Mouse (Mus musculus) stomach, embryonic 14.5 days (tissue): ENCODE measurements around the gene Bin2. TPM values are rescaled to one million over a fixed set of nuclear protein-coding genes. Genes with fewer than 3 reads are reported as not detected.

Experiments used
- ATAC-seq: fragments of 200-750 bp; cut with Nextera tagmentation; 2 replicates; pipeline ENCODE4 v1.8.0; 2017; ENCODE audit warnings: low read depth, moderate TSS enrichment; ENCODE audit not compliant: insufficient number of reproducible peaks, insufficient read depth, low FRiP score
- H3K27ac ChIP-seq: fragments of 300-500 bp; sonication (generic); 2 replicates; pipeline ENCODE4 v1.5.1; 2014; ENCODE audit warnings: mild to moderate bottlenecking, low read length, moderate library complexity, mixed read lengths
- H3K27me3 ChIP-seq: fragments of 300-500 bp; sonication (generic); 2 replicates; pipeline ENCODE4 v1.6.1; 2014; ENCODE audit warnings: low read length, control low read depth, mixed read lengths; ENCODE audit not compliant: control insufficient read depth, insufficient read depth
- H3K36me3 ChIP-seq: fragments of 300-500 bp; sonication (generic); 2 replicates; pipeline ENCODE4 v1.6.1; 2014; ENCODE audit warnings: mild to moderate bottlenecking, control low read depth, low read length, moderate library complexity, mixed read lengths; ENCODE audit not compliant: control insufficient read depth, insufficient read depth
- H3K4me1 ChIP-seq: fragments of 300-500 bp; sonication (generic); 2 replicates; pipeline ENCODE4 v1.6.1; 2014; ENCODE audit warnings: low read length, control low read depth, mixed read lengths; ENCODE audit not compliant: control insufficient read depth, insufficient read depth
- H3K4me2 ChIP-seq: fragments of 300-500 bp; sonication (generic); replicated peaks from 2 replicates; pipeline ENCODE4 v1.6.1; 2014; ENCODE audit warnings: low read depth, low read length, control low read depth
- H3K4me3 ChIP-seq: fragments of 300-500 bp; sonication (generic); 2 replicates; pipeline ENCODE4 v1.5.1; 2014; ENCODE audit warnings: low read depth, low read length, control low read depth
- H3K9ac ChIP-seq: fragments of 300-500 bp; sonication (generic); replicated peaks from 2 replicates; pipeline ENCODE4 v1.6.1; 2014; ENCODE audit warnings: low read depth, mild to moderate bottlenecking, control low read depth, low read length, moderate library complexity, mixed read lengths
- H3K9me3 ChIP-seq: fragments of 300-500 bp; sonication (generic); 2 replicates; pipeline ENCODE4 v1.6.1; 2016; ENCODE audit warnings: low read depth, low read length, control low read depth; ENCODE audit not compliant: control insufficient read depth
- WGBS: fragments of 180-500 bp; shearing (Covaris S2); extraction: QIAGEN DNeasy Blood & Tissue Kit; methylation state at CpG from one replicate; pipeline ENCODE4 v1.1.7; 2014; 5-methylcytosine and 5-hydroxymethylcytosine counted together
- polyA plus RNA-seq: library from polyadenylated mRNA; unstranded; fragments of >200 nt; fragmentation: Nextera tagmentation; extraction: Ambion mirVana; gene quantifications from 2 replicates; pipeline ENCODE4 v1.2.1, GENCODE M21; 2014

The Bin2 gene
- polyA plus RNA-seq, 1 experiment from 2014 or later: 6.6 TPM

DNA sequence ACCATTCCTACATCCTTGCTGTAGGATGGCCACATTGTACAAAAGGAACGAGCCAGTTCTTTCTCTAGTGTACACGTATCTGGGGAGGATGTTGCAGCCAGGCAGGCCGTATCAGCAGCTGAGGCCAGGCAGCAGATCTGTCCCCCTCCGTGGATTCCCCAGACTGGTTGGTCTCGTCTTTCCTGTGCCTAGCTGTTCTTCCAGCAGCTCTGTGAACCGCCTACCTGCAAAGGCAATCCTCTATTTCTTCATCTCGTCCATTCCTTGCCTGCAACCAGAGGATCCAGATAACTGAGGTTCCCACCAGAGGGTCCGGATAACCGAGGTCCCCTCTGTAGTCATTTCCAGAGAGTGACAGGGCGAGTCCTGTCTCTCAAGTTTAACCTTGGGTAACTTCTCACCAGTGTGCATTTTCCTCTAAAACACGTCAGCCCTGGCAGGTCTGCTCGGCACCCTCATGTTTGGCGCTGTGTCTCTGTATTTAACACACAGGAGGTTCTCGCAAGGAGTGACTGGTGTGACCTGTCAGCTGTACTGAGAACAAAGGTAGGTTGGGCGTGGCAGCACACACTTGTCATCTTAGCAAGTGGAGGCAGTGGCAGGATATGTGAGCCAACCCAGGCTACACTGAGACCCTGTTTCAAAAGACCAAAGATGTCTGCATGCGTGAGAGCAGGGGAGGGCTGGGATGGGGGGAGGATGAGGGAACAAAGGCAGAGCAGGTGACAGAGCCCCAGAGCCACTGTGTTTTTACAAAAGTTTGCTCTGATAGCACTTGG lies 29.2 kb downstream of the Bin2 start:
- 62% methylated on average over 16 of the region's 16 CpGs for WGBS

DNA sequence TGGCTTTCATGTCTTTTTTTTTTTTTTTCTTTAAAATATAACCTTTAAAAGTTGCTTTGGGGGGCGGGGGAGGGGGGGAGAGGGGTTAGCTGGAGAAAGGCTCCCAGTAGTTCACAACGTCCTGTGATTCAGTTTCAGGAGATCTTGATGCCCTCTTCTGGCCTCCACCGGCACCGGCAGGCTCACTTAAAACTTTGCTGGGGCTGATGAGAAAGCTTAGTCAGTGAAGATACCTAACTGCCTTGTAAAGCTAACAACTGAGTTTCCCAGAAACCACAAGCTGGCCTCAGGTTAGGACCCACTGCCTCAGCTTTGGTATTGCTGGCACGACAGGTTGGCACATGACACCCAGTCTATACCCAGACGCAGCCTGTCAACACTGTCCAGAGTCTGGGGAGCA lies 31.7 kb downstream of the Bin2 start:
- no peak for ATAC-seq
- Histone ChIP-seq H3K4me1 (no peaks in the 10 kb centered on the region), H3K9me3 (no peaks in the 10 kb centered on the region), H3K4me3 (no peak overlapping the region), H3K36me3 (no peaks in the 10 kb centered on the region), H3K9ac (no peak overlapping the region), H3K27ac (no peak overlapping the region), H3K4me2 (peak overlapping the region; percentile 88; the same call in 1 of the 2 replicates), H3K27me3 (peaks cover 12% of the 10 kb centered on the region)
- WGBS: 18% methylated on average over 6 of the region's 6 CpGs

More for the DNA sequence above, 29.2 kb downstream of the Bin2 start:
- no peaks in the 10 kb centered on the region for H3K36me3 ChIP-seq
- H3K4me3 ChIP-seq: no peak overlapping the region
- no peak overlapping the region for H3K9ac ChIP-seq
- H3K27ac ChIP-seq: no peak overlapping the region
- no peak for ATAC-seq
- peaks cover 9% of the 10 kb centered on the region; the same call in 1 of the 2 replicates for H3K27me3 ChIP-seq
- no peaks in the 10 kb centered on the region for H3K4me1 ChIP-seq
- H3K4me2 ChIP-seq: no peak overlapping the region
- no peaks in the 10 kb centered on the region for H3K9me3 ChIP-seq

DNA sequence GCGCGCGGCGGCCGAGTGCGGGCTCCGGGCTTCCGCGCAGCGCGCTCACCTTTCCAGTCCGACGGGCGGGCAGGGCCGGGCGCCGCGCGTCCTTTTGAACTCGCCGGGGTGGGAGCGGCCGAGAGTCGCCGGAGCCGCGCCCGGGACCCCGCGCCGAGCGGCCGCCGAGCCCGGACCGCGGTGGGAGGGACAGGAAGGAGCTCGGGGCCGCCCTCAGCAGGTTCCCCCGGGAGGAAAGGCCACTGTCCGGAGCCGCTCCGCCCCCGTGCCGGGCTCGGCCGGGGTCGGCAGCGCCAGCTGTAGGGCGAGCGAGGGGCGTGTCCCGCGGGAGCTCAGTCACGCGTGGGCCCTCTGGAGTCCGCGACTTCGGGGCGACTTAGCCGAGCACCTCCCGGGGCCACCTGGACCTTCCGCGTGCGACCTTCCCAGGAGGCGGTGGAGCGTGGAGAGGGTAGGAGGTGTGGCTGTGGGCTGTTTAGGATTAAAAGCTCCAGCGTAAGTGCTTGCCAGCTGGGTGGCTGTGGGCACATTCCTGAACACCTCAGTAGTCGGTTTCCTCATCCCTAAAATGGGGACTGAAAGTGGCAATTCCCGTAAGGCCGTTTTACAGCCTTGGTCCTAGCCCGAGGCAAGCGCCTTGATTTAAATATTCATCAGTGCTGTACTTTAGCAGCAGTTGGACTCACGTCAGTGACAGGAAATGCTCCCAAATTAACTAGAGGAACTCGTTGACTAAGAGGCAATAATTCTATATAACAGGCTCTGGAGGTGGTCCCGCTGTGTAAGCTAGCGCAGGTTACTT lies 32.5 kb downstream of the Bin2 start, which contains the start of gene Smagp:
Gene Smagp, minus strand, starts transcription at position 241 of the 802 bp plus-strand sequence.
- Histone ChIP-seq H3K27me3 (peaks cover 12% of the 10 kb centered on the region), H3K36me3 (no peaks in the 10 kb centered on the region), H3K9me3 (no peaks in the 10 kb centered on the region), H3K4me1 (no peaks in the 10 kb centered on the region), H3K9ac (peak within 1 kb of the TSS; percentile 48), H3K27ac (0 out of 2 replicates have a peak within 1 kb of the TSS, but pooled peaks have one; percentile 11), H3K4me2 (peak within 1 kb of the TSS; percentile 88), H3K4me3 (peak within 1 kb of the TSS; percentile 47)
- ATAC-seq: peak; percentile 46
- under 1% methylated on average over 65 of the region's 77 CpGs for WGBS

DNA sequence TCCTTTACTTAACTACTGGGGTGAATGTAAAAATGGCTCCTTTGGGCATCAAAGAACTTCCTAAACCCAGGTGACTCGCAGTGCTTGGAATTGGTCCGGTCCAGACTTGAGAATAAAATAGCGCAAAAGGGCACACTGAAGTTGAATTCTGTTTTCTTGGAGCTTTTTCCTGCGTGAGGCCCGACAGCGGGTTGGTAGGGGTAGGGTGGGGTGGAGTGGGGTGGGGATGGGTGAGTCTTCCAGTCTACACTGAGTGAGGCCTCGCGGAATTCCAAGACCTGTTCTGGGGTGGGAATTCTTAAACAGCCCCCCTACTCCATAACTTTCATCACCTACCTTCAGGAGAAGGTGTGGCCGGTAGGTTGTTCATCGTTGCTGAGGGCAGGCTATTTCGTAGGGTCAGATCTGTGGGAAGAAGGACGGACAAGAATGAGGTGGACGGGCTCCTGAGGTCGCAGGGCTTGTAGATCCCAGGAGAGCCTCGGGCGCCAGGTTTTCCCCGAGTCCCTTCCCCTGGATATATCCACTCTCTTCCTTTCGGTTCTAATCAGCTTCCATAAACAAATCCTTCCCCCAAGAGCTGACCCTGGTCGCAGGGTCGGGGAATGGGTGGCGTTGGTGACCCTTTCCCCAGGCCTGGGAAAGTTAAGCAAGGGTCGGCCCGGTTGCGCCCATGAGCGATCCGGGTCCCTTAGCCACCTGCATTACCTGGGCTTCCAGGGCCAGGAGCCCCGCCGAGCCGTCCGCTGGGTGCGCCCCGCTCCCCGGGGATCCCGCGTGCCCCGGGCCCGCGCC lies 33.3 kb downstream of the Bin2 start:
- Histone ChIP-seq H3K27ac (no peak overlapping the region), H3K36me3 (no peaks in the 10 kb centered on the region), H3K27me3 (peaks cover 12% of the 10 kb centered on the region), H3K4me3 (peak overlapping the region; percentile 47), H3K4me2 (peak overlapping the region; percentile 88), H3K4me1 (no peaks in the 10 kb centered on the region), H3K9ac (peak overlapping the region; percentile 48), H3K9me3 (no peaks in the 10 kb centered on the region)
- no peak for ATAC-seq
- 4% methylated on average over 38 of the region's 38 CpGs for WGBS

DNA sequence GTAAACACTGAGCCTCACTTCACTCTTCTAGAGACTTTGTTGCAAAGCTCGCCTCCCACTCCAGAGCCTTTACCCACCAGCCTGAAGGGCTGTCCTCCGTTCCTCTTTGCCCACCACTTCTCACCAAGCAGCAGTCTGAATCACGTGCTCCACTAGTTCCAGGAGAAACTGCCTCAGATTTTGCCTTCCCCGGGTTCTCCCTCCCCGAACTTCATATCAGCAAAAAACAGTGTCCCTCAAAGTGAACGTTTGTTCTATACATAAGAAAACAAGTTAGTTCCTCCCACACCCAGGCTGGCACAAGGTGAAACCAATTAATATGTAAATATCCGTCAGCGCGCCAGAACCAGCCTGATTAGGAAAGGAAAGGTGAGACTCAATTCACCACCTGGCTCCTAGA lies 34.1 kb downstream of the Bin2 start:
- no peak overlapping the region for H3K9ac ChIP-seq
- no peak overlapping the region for H3K27ac ChIP-seq
- H3K9me3 ChIP-seq: no peaks in the 10 kb centered on the region
- H3K4me1 ChIP-seq: no peaks in the 10 kb centered on the region
- no peak for ATAC-seq
- H3K4me2 ChIP-seq: peak overlapping the region; percentile 88; the same call in 1 of the 2 replicates
- 8% methylated on average over 9 of the region's 9 CpGs for WGBS
- H3K36me3 ChIP-seq: no peaks in the 10 kb centered on the region
- H3K4me3 ChIP-seq: peak overlapping the region; percentile 47
- H3K27me3 ChIP-seq: peaks cover 12% of the 10 kb centered on the region

DNA sequence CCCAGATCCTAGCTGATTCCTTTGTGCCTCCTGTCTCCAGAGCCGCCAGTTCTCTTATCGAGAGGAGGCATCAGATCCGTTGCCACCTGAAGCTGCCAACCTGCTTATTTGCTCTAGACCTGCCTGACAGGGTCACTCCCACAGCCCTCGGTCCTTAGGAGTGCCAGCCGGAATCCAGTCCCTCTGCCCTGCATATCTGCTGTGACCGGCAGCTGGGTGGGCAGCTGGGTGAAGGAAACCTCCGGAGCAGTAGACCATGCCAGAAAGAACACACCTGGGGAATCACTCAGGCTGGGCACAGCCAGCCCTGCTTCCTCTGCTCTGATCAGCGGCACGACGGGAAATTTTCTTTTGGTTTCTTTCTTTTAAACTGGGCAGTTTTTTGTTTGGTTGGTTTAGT lies 36.0 kb downstream of the Bin2 start:
- ATAC-seq: no peak
- Histone ChIP-seq H3K4me1 (0 out of 2 replicates have a peak, but pooled peaks cover under 1% of the 10 kb centered on the region), H3K36me3 (no peaks in the 10 kb centered on the region), H3K27ac (no peak overlapping the region), H3K9ac (no peak overlapping the region), H3K4me2 (no peak overlapping the region), H3K4me3 (no peak overlapping the region), H3K27me3 (peaks cover 12% of the 10 kb centered on the region), H3K9me3 (no peaks in the 10 kb centered on the region)
- WGBS: 76% methylated on average over 10 of the region's 10 CpGs

DNA sequence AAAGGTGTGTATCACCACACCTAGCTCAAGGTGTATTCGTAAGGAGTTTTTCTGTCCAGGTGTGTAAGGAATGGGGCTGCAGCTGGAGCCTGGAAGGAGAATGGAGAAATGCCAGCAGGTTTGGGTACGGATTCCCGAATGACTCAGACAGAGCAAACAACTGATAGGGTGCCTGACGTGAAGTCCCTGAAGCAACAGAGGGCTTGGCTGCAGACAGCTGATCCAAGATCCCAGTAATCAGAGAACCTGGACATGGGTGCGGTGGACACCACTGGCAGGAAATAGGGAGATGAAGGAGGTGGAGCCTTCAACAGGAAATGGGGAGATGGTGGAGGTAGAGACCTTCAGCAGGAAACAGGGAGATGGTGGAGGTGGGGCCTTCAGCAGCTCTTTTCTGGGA lies 37.0 kb downstream of the Bin2 start:
- Histone ChIP-seq H3K27me3 (peaks cover 7% of the 10 kb centered on the region; the same call in 1 of the 2 replicates), H3K9me3 (no peaks in the 10 kb centered on the region), H3K4me3 (no peak overlapping the region), H3K4me2 (no peak overlapping the region), H3K36me3 (no peaks in the 10 kb centered on the region), H3K4me1 (0 out of 2 replicates have a peak, but pooled peaks cover 7% of the 10 kb centered on the region), H3K9ac (no peak overlapping the region), H3K27ac (no peak overlapping the region)
- no peak for ATAC-seq
- 68% methylated on average over 5 of the region's 5 CpGs for WGBS
